Mouse (Mus musculus) embryo, embryonic 9.5 days (tissue): ENCODE measurements around the gene Rbm42.

Source experiments
- DNase-seq: peaks from one replicate; pipeline ENCODE4 v3.0.0-alpha.2; 2017; ENCODE audit errors: extremely low spot score

Rbm42 gene

DNA sequence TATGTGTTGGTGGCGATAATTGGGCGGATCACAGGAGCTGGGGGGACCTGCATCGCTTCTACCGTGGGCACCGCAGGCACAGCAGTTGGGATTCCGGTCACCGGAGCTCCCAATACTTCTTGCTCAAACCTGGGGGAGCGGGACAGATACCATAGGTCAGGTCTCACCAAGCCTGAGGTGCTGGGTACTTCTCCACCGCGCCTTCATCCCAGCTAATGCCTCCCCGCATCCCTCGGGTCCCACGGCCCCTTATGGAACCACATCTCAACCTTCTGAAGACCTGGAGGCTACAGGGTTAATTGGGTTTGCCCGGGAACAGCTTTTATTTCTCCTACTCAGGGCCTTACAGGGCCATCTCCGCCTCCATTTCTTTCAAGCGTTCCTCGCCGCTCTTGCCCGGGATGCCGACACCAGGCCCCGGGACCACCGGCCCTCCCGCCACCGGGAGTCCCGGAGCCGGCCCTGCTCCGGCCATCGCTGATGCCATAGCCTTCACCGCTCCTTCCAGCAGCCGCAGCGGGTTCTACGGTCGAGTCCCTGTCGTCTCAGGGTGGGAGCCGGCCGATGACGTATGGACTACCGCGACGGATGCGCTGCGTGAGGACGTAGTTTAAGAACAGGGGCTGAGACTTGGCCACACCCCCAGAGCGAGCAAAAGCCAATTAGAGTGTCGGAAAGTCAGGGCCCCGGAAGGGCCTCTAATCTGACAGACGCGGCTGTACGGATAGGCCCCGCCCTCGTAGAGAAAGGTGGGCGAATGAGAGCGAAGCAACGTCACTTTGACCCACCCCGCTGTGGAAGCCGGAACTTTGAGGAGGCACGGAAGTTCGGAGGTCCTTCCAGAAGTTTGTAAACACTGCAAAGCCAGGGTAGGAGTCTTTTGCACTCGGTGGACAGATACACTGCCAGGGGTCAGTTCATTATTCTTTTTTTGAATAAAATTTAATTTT, at the start of gene Rbm42:
Gene Rbm42 (minus strand): TSS at position 727 of the 950 bp plus-strand sequence.
- DNase-seq = peak; percentile 95

DNA sequence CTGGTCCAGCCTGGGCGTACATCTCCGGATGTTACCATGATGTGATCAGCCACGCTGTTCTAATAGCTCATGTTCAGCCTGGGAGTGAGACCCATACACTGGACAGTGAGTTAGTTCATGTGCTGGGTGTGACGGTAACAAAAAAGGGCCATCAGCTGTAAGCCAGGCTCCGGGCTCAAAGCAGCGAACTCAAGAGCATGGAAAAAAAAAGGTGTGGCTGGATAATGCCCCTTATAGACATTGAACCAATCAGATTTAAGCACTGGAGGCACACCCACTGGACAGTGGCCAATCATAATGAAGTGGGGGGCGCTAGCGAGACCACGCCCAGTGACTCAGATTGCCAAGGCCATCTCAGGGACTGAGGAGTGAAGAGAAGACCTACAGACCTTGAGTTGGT, 48.5 kb upstream of the Rbm42 start, which contains the start of gene 2200002J24Rik:
Gene 2200002J24Rik (plus strand): TSS at position 338 of the 400 bp plus-strand sequence.
- peak; percentile 15 for DNase-seq

DNA sequence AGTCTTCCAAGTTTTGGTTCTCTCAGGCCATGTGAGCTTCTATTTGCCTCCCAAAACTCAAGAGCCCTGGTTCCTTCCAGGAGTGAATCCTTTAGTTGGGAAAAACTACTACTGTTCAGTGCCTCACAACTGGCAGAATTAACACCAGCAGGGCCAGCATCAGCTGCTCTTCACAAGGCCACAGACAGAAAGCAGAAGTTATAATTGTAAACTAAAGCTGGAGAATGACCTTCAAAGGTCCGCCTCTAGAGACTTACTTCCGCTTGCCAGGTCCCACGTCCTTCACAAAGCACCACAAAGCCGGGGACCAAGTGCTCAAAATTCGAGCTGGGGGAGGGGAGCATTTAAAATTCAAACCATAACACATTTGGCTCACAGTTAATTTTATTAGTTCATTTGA, 48.0 kb upstream of the Rbm42 start:
- no peak for DNase-seq

DNA sequence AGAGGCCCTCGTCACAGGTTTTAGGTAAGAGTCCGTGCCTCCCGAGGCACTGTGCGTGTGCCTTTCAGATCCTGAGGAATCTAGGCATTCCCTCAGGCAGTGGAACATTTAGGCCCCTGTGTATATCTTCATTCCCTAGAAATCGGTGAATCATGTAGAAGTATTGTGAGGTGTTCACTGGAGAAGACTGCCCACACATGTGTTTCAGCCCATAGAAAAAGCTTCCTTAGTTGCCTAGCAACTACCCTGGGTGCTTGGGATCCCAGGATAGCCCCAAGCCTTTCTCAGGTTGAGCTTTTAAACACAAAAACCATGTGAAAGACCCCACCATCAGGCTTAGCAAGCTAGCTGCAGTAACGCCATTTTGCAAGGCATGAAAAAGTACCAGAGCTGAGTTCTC, 38.2 kb upstream of the Rbm42 start:
- no peak for DNase-seq

DNA sequence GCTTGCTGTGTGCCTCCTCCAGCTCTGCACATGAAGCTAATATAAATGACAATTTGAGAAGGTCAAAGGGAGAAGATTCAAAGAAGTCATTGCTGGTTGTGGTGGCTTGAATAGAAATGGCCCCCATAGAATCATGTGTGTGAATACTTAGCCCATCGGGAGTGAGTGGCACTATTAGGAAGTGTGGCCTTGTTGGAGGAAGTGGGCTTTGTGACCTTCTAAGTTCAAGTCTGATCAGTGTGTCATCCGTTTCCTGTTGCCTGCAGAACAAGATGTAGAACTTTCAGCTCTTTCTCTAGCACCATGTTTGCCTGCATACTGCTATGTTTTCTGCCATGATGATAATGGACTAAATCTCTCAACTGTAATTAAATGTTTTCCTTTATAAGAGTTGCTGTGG, 33.3 kb upstream of the Rbm42 start:
- no peak for DNase-seq

DNA sequence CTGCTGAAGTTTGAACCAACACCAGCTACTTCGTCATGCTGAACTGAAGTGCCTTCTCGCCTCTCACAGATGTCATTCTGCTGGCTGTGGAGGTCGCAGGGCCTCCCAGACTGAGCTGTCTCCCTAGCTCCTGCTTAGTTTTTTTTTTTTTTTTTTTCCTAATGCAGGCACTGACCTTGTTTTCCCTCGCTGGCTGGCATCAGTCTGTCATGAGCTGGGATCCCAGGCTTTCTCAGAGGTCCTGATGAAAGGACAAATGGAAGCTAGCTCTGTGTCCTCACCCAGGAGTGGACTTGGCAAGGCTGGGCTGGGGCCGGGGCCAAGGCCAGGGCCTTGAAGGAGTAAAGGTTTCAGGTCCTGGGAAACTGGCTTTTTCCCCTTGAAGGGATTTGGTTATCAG, 31.8 kb upstream of the Rbm42 start:
- DNase-seq = no peak

DNA sequence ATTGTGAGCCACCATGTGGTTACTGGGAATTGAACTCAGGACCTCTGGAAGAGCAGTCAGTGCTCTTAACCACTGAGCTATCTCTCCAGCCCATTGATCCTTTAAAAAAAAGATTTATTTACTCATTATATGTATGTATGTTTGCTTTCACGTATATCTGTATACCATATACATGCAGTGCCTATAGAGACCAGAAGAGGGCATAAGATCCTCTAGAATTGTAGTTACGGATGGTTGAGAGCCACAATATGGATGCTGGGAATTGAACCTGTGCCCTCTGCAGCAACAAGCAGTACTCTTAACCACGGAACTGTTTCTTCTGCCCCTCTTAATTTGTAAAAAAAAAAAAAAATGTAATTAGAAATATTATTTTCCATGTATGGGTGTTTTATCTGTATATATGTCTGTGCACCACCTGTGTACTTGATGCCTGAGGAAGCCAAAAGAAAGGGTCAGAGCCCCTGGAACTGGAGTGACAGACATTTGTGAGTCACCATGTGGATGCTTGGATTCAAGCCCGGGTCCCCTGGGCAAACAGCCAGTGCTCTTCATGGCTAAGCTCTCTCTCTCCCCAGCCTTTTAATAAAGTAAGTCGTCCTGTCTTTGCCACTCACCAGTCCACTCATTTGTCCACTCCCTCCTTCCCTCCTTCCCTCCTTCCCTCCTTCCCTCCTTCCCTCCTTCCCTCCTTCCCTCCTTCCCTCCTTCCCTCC, 28.3 kb upstream of the Rbm42 start:
- DNase-seq = no peak

DNA sequence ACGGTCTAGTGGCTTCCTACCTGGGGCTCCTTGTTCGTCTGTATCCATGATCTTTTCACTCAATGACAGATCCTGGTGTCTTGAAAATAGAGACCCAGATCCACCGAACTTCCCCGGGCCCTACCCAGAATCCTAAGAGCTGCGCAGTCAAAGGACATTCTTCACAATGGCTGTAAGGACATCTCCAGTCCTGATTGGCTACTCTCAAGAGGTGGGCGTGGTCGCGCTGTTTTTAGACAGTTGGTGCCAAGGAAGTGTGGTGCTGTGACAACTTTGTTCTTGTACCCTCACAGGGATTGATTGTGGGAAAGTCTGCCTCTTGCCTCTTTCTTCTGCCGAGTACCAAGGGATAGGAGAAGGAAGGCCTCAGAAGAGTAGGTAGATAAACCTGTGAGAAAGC, 21.4 kb upstream of the Rbm42 start, which contains the start of gene Pmis2:
Gene Pmis2 (minus strand): TSS at position 126 of the 400 bp plus-strand sequence.
- no peak for DNase-seq

DNA sequence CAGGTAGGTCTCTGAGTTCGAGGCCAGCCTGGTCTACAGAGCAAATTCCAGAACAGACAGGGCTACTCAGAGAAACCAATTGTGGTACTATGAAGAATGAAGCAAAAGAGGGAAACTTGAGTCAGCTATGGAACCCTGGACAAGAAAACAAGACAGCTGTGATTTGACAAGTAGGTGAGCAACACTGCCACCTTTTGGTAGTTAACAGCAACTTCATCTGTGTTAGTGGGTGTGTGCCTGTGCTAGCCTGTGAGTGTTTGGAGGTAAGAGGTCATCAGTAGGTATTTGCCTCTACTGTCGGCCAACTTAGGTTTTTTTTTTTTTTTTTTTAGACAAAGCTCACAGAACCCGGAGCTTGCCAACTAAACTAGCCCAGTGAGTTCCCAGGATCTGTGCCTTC, 19.1 kb upstream of the Rbm42 start:
- peak; percentile 2 for DNase-seq

DNA sequence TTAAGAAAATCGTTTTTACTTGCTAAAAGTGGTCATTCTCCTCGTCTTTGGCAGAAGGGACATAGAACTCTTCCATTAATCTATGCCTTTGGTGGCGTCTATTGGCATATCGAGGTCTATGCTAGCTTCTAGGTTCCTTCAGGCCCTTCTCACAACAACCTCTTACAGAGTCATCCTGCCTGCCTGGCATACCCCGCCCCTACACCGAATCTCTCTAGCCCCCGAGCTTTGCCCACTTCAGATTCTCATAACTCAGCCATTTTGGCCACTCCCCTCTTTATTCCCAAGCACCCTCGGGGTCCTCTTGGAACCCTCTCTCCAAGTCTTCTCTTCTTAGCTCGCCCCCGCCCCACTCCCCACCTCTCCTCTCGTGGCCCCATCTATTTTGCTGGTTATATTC, 15.2 kb upstream of the Rbm42 start:
- peak; percentile 11 for DNase-seq

DNA sequence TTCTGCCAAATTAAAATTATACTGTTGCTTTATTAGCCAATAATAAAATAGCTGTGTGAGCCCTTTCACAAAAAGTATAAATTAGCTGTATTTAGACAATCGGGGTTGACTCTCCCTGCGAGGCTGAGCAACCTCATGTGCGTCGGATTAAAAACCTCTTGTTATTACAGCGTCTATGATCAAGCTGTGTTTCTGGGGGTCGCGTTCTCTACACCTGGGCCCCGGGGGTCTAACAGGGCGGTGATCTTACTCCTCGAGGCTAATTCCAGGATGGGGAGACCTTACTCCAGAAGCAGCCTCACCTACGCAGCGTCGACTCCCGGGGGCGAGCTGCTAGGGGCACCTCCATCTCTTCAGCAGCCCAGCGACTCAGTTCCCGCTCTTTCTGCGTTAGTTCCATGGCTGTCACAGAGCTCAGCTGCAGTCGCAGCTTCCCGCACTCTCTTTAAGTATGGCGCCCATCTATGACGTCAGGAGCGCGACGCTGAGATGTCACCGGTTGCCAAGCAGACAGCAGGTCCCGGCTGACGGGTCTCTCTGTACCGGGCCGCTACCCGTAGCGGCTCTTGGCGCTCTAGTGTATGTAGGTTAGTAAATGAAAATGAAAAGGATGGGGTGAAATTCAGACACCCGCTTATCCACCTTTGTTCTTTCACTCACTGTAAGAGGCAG, 14.5 kb upstream of the Rbm42 start, which contains the start of gene Haus5:
Gene Haus5 (minus strand): TSS at position 466 of the 672 bp plus-strand sequence.
- peak; percentile 91 for DNase-seq

DNA sequence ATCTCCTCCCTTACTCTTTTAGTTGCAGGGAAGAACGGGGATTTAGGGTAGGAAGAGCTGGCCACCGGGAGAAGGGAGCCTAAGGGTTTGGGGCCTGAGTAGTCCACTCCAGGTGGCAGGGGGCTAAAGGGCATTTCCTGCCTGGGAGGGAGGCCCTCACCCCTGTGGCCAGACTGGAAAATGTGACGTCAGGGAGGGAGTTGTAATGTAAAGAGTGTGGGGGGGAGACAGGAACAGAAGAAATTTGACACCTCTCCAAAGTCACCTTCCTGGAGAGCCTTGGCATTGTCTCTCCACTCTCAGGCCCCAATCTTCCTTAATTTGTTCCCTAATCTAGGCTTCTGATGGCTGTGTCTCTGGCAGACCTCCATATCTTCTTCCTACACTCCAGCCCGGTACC, 11.0 kb downstream of the Rbm42 start:
- DNase-seq = no peak

DNA sequence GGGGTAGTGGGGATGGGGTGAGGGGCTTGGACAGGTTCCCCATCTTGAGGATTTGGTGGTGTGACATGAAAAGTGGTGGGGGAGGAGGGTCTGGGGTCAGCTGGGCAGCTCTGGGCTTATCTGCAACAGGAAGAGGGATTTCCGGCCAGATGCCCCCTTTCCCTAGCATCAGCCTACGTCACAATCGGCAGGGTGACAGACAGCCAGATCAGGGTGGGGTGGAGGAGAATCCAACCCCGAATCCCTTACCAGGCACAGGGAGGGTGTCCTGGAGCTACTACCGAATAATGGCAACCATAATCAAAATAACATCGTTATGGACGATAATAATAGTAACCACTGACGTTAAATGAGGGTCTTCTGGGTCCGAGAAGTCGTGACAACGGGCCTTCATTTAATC, 13.7 kb downstream of the Rbm42 start:
- DNase-seq = no peak

DNA sequence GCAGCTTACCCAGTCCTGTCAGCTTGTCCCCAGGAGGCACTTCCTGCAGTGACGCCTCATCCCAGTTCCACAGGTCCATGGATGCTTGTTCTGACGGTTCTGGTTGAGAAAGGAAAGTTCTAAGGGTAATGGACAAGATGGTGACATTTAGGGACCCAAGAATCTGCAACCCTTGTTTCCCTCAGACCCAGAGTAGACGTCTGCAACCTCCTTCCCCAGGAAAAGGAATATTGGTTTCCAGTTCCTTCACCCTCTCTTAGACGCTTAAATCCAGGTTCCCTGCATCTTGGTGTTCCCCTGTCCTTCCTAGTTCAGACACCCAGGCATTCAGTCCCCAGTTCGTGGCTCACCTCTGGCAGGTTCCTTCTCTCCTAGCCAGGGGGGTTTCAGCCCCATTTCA, 14.4 kb downstream of the Rbm42 start, which contains the start of gene Etv2:
Gene Etv2 (minus strand): TSS at position 101 of the 400 bp plus-strand sequence.
- DNase-seq = no peak

DNA sequence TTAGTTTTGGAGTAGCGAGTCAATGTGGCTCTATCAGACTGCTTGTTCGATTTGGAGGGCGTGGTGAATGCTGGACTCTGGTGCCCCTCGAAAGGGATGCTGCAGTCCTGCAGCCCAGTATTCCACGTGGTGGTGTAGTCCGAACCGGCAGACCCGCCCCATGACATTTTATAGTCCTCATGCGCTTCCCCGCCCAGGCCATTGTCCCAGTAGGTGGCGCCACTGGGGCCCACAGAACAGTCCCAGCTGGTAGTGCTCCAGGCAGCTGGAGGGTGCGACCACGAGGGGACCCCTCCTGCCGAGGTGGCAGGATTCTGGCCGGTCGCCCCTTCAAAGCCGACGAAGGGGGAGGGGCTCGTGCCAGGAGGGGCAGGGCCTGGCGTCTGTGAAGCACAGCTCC, 15.5 kb downstream of the Rbm42 start:
- DNase-seq = peak; percentile 84

DNA sequence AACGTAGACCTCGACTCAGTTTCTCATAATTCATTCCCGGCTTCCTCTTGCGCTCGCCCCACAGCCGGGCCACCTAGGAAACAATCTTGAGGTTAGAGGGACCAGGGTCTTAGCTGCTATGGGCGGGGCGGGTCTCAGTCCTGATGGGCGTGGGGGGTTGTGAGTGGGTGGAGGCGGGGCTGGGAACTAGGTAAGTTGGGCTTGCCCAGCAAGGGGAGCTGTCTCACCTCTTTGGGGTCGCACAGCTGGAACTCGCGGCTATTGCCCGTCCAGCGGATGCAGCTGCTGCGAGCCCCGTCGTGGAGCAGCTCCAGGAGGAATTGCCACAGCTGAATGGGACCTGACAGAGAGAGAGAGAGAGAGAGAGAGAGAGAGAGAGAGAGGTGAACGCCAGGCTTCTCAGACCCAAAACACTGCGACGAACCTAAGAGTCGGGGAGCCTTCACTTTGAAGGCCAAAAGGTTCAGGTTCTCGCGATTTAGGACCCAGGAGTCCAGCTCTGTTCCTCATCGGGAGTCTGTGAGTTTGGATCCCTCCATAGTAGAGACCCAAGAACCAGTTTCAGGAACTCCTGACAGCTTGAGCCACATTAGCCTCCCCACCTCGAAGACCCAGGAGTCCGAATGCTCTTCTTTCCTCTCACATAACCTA, 16.2 kb downstream of the Rbm42 start:
- no peak for DNase-seq

DNA sequence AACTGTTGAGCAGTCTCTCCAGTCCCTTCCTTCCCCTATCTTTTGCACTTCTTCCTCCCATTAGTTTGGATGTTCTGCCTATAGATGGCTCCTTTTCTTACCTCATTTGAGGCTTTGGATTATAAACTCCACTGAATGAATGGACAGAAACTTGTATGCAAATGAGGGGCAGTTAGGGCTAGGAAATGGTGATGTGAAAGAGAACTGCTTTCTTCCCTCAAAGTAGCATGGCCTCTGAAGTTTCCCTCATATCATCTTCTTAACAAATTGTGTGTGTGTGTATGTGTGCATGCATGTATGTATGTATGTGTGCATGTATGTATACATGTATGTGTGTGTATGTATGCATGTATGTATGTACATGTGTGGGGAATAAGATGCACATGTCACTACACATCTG, 21.1 kb downstream of the Rbm42 start:
- no peak for DNase-seq

DNA sequence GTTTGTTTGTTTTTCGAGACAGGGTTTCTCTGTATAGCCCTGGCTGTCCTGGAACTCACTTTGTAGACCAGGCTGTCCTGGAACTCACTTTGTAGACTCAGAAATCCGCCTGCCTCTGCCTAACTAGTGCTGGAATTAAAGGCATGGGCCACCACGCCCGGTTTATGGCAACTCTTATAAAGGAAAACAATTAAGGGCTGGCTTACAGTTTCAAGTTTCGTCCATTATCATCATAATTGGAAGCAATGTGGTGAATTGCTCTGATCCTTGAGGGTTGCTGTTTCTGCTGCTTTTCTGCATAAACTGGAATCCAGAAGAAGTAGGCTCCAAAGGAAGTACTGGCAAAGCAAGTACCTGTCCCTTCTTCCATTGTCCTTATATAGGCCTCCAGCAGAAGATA, 23.5 kb downstream of the Rbm42 start:
- no peak for DNase-seq

DNA sequence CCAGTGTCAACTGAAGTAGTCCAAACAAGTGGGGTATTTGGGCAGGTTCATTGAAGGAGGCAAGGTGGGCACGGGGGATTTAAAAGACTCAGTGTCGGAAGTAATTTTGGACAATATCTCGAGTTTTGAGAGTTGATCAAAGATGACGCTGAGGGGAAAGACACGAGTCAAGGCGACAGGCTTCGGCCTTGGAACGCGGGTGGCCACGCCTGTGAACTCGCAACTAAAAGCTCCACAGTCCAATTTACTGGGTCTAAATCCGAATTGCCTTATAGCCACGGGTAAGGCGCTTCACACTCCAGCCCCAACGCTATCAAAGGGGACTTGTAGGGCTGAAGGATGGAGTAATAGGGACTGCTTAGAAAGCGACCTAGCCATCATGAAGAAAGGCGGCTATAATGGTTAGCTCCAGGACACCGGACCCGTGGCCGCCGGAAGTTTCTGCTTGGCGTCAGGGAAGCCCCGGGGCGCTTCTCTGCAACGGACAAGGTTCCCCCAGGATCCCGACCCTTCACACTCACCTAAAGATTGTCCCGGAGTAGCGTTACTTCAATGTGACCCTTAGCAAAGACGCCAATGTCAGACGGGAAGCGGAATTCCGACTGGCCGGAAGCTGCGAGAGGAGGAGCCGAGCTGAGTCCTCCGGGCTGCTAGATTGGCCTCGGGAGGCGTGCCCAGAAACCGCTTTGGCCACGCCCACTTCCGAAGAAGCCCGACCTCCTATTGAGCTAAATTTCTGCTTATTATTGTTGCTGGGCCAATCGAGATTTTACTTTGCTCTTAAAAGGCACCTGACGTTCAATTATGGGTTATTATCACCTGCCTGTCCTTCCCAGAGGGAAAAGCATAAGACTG, 24.4 kb downstream of the Rbm42 start, which contains the start of gene Cox6b1:
Gene Cox6b1 (minus strand): TSS at position 622 of the 855 bp plus-strand sequence.
- DNase-seq = peak; percentile 88

DNA sequence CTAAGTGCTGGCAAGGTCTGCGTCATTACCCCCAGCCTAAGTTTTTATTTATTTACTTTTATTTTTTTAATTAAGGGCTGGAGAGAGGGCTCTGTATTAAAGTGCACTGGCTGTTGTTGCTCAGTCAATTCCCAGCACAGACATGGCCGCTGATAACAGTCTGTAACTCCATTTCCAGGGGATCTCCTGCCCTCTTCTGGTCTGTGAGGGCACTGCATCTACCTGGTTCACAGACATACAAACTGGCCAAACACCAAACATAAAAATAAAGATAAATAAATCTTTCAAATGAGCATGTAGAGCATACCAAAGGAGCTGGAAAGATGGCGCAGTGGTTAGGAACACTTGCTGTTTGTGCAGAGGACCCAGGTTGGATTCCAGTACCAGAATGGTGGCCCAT, 30.9 kb downstream of the Rbm42 start:
- no peak for DNase-seq
